Mouse (Mus musculus): Measurements from ENCODE around the gene Ttc7b.

- no peak for TF ChIP-seq CTCF (IDR thresholded peaks at IDR 0.05; ENCODE audit: borderline replicate concordance, extremely low read depth, insufficient read depth, insufficient read length)
- TF ChIP-seq POLR2A (IDR thresholded peaks at IDR 0.05; ENCODE audit: borderline replicate concordance, extremely low read depth, insufficient read depth, insufficient read length, poor library complexity, severe bottlenecking), result no peak
These were observed 30.8 kb downstream of the Ttc7b start for GRCm38 (mm10) chr12:100489799-100490198.

Measured in brain, embryonic 14.5 days (tissue).